Mouse (Mus musculus): ENCODE data around the gene Polr1d. TPM values are rescaled to one million over a fixed set of nuclear protein-coding genes. Genes with fewer than 3 reads are reported as not detected.

Gene Polr1d
- polyA plus RNA-seq, 1 experiment = 36.8 TPM

- 82% methylated on average over 6 of the region's 6 CpGs for WGBS
- Histone ChIP-seq H3K4me3 (replicated peaks; ENCODE audit: extremely low read depth, low read depth, low read length) (no peak overlapping the region), H3K4me1 (ENCODE audit: control insufficient read depth, insufficient read depth, low read length) (peaks cover 19% of the 10 kb centered on the region)
- no peak for DNase-seq
- TF ChIP-seq POLR2A (IDR thresholded peaks at IDR 0.05; ENCODE audit: borderline replicate concordance, extremely low read depth, low read depth, low read length) = no peak
- TF ChIP-seq CTCF (IDR thresholded peaks at IDR 0.05; ENCODE audit: insufficient read depth, low read length) = no peak
Observed at GRCm38 (mm10) chr5:147054328-147054727, 22.5 kb upstream of the Polr1d start.

GRCm38 (mm10) chr5:147054747-147055270 is 22.0 kb upstream of the Polr1d start:
- no peak overlapping the region for H3K4me3 ChIP-seq (replicated peaks; ENCODE audit: extremely low read depth, low read depth, low read length)
- TF ChIP-seq CTCF (IDR thresholded peaks at IDR 0.05; ENCODE audit: insufficient read depth, low read length) = no peak
- TF ChIP-seq POLR2A (IDR thresholded peaks at IDR 0.05; ENCODE audit: borderline replicate concordance, extremely low read depth, low read depth, low read length) = no peak
- peaks cover 24% of the 10 kb centered on the region for H3K4me1 ChIP-seq (ENCODE audit: control insufficient read depth, insufficient read depth, low read length)
- no peak for DNase-seq
- 57% methylated on average over 2 of the region's 2 CpGs for WGBS

- WGBS = 60% methylated on average over 6 of the region's 6 CpGs
- DNase-seq = no peak
- no peak for TF ChIP-seq CTCF (IDR thresholded peaks at IDR 0.05; ENCODE audit: insufficient read depth, low read length)
- no peak for TF ChIP-seq POLR2A (IDR thresholded peaks at IDR 0.05; ENCODE audit: borderline replicate concordance, extremely low read depth, low read depth, low read length)
- no peak overlapping the region for H3K4me3 ChIP-seq (replicated peaks; ENCODE audit: extremely low read depth, low read depth, low read length)
- peaks cover 25% of the 10 kb centered on the region for H3K4me1 ChIP-seq (ENCODE audit: control insufficient read depth, insufficient read depth, low read length)
Observed at GRCm38 (mm10) chr5:147055572-147056245, 21.1 kb upstream of the Polr1d start.

GRCm38 (mm10) chr5:147056712-147057290 is 20.0 kb upstream of the Polr1d start:
- Histone ChIP-seq H3K4me3 (replicated peaks; ENCODE audit: extremely low read depth, low read depth, low read length) (no peak overlapping the region), H3K4me1 (ENCODE audit: control insufficient read depth, insufficient read depth, low read length) (peaks cover 20% of the 10 kb centered on the region)
- 83% methylated on average over 10 of the region's 10 CpGs for whole genome bisulfite sequencing
- DNase-seq = no peak
- no peak for TF ChIP-seq CTCF (IDR thresholded peaks at IDR 0.05; ENCODE audit: insufficient read depth, low read length)
- no peak for TF ChIP-seq POLR2A (IDR thresholded peaks at IDR 0.05; ENCODE audit: borderline replicate concordance, extremely low read depth, low read depth, low read length)

- no peak for DNase-seq
- 65% methylated on average over 9 of the region's 9 CpGs for WGBS
- no peak overlapping the region for H3K4me3 ChIP-seq (replicated peaks; ENCODE audit: extremely low read depth, low read depth, low read length)
- peaks cover 18% of the 10 kb centered on the region for H3K4me1 ChIP-seq (ENCODE audit: control insufficient read depth, insufficient read depth, low read length)
- TF ChIP-seq CTCF (IDR thresholded peaks at IDR 0.05; ENCODE audit: insufficient read depth, low read length) (no peak), POLR2A (IDR thresholded peaks at IDR 0.05; ENCODE audit: borderline replicate concordance, extremely low read depth, low read depth, low read length) (no peak)
Observed at GRCm38 (mm10) chr5:147057626-147058414, 19.0 kb upstream of the Polr1d start.

GRCm38 (mm10) chr5:147058661-147059060 is 18.2 kb upstream of the Polr1d start:
- WGBS = 86% methylated on average over 5 of the region's 5 CpGs
- DNase-seq = no peak
- TF ChIP-seq CTCF (IDR thresholded peaks at IDR 0.05; ENCODE audit: insufficient read depth, low read length) = no peak
- no peak for TF ChIP-seq POLR2A (IDR thresholded peaks at IDR 0.05; ENCODE audit: borderline replicate concordance, extremely low read depth, low read depth, low read length)
- Histone ChIP-seq H3K4me3 (replicated peaks; ENCODE audit: extremely low read depth, low read depth, low read length) (no peak overlapping the region), H3K4me1 (ENCODE audit: control insufficient read depth, insufficient read depth, low read length) (peaks cover 25% of the 10 kb centered on the region)

GRCm38 (mm10) chr5:147059319-147059718 is 17.5 kb upstream of the Polr1d start:
- Histone ChIP-seq H3K4me3 (replicated peaks; ENCODE audit: extremely low read depth, low read depth, low read length) (no peak overlapping the region), H3K4me1 (ENCODE audit: control insufficient read depth, insufficient read depth, low read length) (peaks cover 26% of the 10 kb centered on the region)
- WGBS = 30% methylated on average over 9 of the region's 9 CpGs
- no peak for TF ChIP-seq CTCF (IDR thresholded peaks at IDR 0.05; ENCODE audit: insufficient read depth, low read length)
- TF ChIP-seq POLR2A (IDR thresholded peaks at IDR 0.05; ENCODE audit: borderline replicate concordance, extremely low read depth, low read depth, low read length) = no peak
- DNase-seq = no peak

- peaks cover 33% of the 10 kb centered on the region for H3K4me1 ChIP-seq (ENCODE audit: control insufficient read depth, insufficient read depth, low read length)
Observed at GRCm38 (mm10) chr5:147060024-147060423, 16.8 kb upstream of the Polr1d start.

GRCm38 (mm10) chr5:147063215-147063661 is 13.6 kb upstream of the Polr1d start:
- no peak for DNase-seq
- peaks cover 33% of the 10 kb centered on the region for H3K4me1 ChIP-seq (ENCODE audit: control insufficient read depth, insufficient read depth, low read length)
- TF ChIP-seq CTCF (IDR thresholded peaks at IDR 0.05; ENCODE audit: insufficient read depth, low read length) = no peak
- TF ChIP-seq POLR2A (IDR thresholded peaks at IDR 0.05; ENCODE audit: borderline replicate concordance, extremely low read depth, low read depth, low read length) = no peak
- H3K4me3 ChIP-seq (replicated peaks; ENCODE audit: extremely low read depth, low read depth, low read length) = no peak overlapping the region
- 27% methylated on average over 8 of the region's 8 CpGs for WGBS

More at GRCm38 (mm10) chr5:147060024-147060423, 16.8 kb upstream of the Polr1d start:
- no peak for TF ChIP-seq CTCF (IDR thresholded peaks at IDR 0.05; ENCODE audit: insufficient read depth, low read length)
- no peak for TF ChIP-seq POLR2A (IDR thresholded peaks at IDR 0.05; ENCODE audit: borderline replicate concordance, extremely low read depth, low read depth, low read length)
- DNase-seq = no peak
- 91% methylated on average over 2 of the region's 2 CpGs for WGBS
- no peak overlapping the region for H3K4me3 ChIP-seq (replicated peaks; ENCODE audit: extremely low read depth, low read depth, low read length)
